Mouse (Mus musculus): ENCODE measurements around the gene Akirin1.

The Akirin1 gene

DNA sequence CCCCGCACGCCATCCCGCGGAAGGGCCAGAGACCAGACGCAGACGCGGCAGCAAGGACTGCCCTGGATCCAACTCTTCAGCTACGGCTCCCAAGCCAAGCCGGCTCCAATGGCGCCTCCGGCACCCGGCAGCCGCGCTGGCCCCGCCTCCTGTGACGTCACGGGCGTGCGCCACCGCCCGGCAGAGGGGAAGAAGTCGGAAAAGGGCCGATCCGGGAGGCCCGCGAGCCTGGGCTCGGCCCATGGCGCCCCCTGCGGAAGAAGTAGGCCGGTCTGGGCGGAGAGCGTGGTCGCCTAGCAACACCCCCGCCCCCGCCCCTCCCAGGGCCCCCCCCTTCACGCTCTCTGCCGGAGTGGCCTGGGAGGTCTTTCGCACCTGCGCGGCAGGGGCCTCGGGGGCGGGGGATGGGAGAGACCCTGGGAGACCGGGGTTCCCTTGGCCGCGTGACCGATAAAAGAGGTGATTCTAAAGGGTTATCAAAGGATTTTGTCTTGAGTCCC, at the start of gene Akirin1:
Gene Akirin1 (minus strand): TSS at position 194 of the 500 bp plus-strand sequence.
- in situ Hi-C loops (cut with MboI; ENCODE audit: unreplicated experiment in 2 of 2), result loop anchor here in 1 of 2 experiments (5.0 kb wide), 1 partner anchor 927 kb away; no protein-coding TSS in a partner anchor

DNA sequence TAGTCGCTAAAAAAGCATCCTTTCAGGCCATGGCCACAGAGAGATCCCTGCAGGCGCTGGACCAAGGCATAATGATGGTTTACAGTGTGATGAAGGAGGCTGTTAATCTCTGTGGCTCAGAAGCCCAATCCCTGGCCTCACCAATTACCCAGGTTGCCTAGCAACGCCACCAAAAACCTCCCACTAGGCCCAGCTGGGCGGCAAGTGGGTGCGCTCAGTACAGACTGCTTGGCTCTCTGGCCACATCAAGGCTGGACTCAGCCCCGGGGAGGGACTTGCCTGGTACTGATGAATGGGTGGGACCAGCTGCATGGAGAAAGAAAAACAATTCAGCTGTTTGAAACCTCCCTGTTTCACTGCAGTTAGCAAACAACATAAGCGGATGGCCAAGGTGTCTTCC, 47.7 kb upstream of the Akirin1 start:
- in situ Hi-C loops (cut with MboI; ENCODE audit: unreplicated experiment in 2 of 2), result no loop called here

DNA sequence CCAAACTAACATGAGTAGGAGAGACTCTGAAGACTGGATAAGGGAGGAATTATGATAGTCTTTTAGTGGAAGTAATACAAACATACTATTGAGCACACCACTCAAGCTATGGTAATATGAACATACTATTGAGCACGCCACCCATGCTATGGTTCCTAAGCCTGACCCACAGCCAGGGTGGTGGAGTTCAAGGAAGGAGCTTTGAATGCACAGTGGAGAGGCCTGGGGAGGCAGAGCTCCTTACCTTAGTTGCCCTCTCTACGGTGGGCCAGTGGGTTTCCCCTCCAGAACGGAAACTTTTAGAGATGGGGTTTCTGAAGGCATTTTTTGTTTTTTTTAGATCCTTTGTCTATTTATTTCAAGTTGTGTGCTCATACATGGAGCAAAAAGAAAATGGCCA, 47.3 kb upstream of the Akirin1 start:
- in situ Hi-C loops (cut with MboI; ENCODE audit: unreplicated experiment in 2 of 2), result no loop called here

DNA sequence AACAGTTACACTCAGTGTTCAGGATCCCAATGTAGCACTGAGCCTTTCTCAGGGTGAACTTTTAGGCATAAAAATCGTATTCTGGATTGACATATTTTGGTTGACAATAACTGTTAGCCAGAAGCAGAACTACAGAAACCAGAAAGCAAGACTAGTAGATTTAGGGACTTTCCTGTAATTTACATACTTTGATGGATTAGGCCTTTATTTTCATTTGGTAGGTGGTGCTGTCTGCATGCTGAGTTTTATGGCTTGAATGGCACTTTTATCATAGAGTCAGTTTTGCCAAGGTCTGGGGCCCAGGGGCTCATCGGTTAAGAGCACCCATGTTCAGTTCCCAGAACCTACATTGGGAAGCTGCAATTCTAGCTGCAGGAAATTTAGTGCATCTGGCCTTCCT, 44.9 kb upstream of the Akirin1 start:
- in situ Hi-C loops (cut with MboI; ENCODE audit: unreplicated experiment in 2 of 2), result no loop called here

DNA sequence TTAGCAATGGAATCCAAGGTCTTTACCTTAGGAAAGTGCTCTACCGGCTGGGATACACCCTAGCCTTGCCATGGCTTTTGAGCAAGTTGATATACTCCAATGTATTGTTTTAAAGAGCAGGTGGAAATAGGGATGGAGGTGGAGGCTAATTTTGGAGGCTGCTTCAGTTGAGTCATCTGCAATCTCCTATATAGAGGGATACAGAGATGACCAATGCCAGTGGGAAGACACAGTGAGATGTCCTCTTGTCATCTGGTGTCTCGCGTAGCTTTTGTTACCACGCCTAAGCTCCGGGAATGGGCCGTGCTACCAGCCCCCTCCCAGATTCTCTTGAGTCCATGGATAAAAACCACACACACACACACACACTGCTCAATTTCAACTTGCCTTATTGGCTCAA, 43.0 kb upstream of the Akirin1 start:
- in situ Hi-C loops (cut with MboI; ENCODE audit: unreplicated experiment in 2 of 2), result no loop called here

DNA sequence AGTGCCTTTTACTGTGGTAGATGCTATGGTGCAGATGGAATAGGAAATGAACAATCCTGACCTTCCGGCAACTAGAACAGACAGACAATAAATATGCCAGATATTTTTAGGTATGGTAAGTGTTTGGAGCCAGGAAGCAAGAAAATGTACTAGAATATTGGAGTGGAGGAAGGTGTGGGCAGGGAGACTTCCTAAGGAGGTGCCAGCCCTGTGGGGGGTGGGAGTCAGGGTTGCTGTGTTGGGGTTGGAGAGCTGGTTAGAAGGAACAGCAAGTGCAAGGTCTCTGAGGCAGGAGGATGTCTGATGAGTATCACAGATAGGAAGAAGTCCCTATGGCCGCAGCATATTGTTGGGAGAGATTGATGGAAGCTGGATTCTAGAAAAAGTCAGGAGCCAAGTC, 42.5 kb upstream of the Akirin1 start:
- in situ Hi-C loops (cut with MboI; ENCODE audit: unreplicated experiment in 2 of 2), result no loop called here

DNA sequence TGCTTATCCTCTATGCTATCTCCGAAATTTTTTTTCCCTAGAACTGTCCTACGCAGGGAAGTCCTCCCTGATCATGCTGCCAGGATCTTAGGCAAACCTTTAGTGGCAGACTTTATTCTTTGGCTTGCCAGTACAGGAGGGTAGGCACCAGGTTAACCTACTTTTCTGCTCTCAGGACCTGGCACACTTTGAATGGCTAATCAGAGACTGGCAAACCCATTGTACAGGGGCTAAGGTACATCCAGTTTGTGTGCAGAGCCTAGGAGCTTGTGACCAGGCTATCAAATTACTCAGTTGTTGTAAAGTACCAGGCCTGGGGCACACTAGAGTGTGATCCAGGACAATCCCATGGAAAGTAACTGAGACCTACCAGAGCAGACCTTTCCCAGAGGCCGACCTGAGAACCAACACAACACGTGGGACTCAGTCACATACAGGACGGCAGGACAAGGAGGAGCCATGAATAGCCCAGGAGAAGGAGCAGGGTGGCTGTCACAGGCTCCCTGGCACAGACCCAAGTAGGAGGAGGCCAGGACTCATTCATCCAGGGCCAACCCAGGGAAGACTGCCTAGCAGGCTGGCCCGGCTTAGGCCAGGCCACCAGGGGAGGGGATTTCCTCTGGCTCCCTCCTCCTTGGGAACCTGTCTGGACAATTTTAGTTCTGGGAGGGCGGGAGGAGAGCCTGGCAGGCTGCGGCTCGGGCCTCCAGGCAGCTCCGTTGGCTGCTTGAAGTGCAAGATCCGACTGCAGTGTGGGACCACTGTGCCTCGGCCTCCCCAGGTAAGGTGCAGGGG, 37.2 kb upstream of the Akirin1 start, which contains the start of gene Rhbdl2:
Gene Rhbdl2 (plus strand): TSS at position 684 of the 795 bp plus-strand sequence.
- in situ Hi-C loops (cut with MboI; ENCODE audit: unreplicated experiment in 2 of 2), result no loop called here

DNA sequence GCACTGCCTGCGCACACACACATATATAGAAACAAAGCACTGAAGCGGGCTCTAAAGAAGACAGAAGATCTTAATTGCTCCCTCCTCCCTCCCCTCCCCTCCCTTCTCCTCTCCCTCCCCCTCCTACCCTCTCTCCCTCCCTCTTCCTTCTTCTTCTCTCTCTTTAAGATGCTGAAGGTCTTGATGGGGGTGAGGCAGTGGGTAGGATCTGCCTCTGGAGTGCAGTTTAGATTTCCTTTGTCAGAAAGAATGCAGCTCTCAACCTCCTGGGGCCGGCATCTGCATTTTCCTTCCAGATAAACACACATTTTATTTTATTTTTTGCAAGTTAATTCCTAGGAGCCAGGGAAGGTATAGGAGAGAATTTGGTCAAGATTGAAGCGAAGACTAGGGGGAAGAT, 18.1 kb upstream of the Akirin1 start:
- in situ Hi-C loops (cut with MboI; ENCODE audit: unreplicated experiment in 2 of 2), result loop anchor here in 1 of 2 experiments (5.0 kb wide), 1 partner anchor 114 kb away; no protein-coding TSS in a partner anchor

DNA sequence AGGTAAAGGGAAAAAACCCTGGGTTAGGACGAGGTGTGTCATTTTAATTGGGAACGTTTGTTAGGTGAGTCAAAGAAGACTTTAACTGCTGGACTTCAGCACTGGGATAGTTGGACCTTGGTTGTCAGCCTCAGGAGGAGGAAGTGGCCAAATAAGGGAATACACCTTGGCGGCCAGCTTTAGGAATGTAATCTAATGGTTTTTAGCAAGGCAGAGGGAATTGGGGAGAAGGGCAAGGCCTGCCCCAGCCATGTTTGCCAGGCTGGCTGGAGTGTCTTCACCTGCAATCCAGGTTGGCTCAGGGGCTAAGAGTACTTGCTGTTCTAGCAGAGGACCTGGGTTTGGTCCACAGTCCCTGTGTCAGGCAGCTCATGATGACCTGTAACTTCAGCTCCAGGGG, 17.7 kb upstream of the Akirin1 start:
- in situ Hi-C loops (cut with MboI; ENCODE audit: unreplicated experiment in 2 of 2), result loop anchor here in 1 of 2 experiments (5.0 kb wide), 1 partner anchor 114 kb away; no protein-coding TSS in a partner anchor

DNA sequence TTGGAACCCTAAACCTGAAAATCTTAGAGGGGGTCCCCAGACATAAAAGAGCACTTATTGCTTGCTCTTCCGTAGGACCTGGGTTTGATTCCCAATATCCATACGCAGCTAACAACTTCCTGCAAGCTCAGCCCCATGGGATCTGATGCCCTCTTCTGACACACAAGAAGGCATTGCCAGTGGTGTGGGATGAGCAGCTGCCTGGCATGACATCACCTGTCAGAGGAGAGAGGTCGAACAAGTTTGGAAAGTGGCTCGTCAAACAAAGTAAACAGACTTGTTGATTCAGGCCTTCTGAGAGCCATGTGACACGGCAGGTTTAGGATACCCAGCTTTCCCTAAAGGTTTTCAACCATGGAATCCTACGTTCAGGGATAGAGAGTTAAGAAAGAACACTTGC, 14.9 kb upstream of the Akirin1 start:
- in situ Hi-C loops (cut with MboI; ENCODE audit: unreplicated experiment in 2 of 2), result loop anchor here in 1 of 2 experiments (5.0 kb wide), 1 partner anchor 117 kb away; no protein-coding TSS in a partner anchor

DNA sequence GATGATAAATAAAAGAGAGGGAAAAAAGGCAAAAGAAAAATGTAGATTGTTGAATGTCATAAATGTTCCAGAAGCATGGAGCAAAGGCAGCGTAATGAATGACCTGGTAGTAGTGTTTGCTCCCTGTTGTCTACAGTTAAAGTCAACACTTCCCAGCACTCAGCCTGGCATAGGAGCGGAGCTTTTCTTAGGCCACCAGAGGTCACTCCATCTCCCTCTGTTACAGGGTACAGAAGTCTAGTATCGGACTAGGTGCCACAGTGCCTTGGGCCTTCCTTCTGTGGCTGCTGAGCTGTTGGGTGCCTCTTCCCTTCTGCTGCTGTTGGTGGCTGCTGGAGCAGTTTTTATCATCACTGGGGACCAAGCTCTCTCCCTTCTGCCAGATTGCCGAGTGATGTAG, 8.2 kb upstream of the Akirin1 start:
- in situ Hi-C loops (cut with MboI; ENCODE audit: unreplicated experiment in 2 of 2), result no loop called here

DNA sequence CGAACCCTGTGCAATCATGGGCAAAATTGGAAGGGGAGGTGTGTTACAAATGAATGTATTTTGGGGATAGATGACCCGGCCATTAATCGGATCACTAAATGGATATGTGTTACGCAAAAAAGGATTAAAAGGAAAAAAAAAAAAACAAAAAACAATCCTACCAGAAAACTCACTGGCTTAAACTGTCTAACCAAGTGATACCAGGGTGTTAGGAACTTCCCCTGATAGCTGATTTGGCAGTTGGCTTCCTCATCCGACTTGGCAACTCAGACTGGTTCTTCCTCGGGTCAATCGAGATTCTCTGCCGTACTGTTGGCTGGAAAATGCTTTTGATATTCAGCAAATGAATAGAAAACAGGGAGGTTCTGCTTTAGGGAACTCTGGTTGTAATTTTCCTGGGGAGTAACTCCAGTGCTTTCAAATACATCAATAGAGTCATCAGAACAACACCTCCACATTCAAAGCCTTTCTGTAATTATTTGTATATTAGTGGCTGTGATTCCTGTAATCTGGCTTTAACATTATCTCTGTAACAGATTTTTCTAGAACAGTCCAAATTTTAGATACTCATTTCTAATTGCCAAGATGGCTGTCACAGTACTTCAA, 665 bp upstream of the Akirin1 start:
- in situ Hi-C loops (cut with MboI; ENCODE audit: unreplicated experiment in 2 of 2), result loop anchor here in 1 of 2 experiments (5.0 kb wide), 1 partner anchor 926 kb away; no protein-coding TSS in a partner anchor

DNA sequence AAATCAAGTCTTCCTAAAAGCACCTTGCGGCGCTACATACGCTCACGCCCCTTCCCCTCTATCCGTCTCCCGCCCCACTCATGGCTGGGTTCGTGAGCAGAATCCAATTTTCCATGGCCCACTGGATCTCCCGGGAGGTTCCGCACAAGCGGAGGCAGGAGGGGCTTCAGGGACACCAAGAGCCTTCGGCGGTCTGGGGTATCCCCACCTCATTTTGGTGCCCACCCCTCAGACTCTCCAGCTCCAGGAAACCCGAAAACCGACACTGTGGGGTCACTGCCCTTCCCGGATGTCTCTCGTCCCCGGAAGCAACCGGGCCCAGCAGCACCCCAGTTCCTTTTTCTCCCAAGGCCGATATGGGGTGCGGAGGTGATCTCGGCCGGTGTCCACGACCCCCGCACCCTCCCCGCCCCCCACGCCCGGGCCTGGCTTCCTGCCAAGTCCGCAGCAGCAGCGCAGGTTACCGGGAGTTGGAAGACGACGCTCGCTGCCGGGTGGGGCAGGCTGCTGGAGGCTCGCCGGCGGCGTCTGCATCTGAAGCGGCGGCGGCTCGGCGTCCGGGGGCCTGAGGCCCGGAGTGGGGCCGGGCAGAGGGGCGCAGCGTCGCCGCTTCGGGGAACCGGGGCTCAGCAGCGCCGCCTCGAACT, 538 bp downstream of the Akirin1 start:
- in situ Hi-C loops (cut with MboI; ENCODE audit: unreplicated experiment in 2 of 2), result loop anchor here (5.0 to 25.0 kb wide), 4 partner anchors 163 to 938 kb away; partner anchors contain the start of genes 4930535I16Rik (in 1 of the 2), Rragc (in 1 of the 2) and Utp11 (in 1 of the 2)

DNA sequence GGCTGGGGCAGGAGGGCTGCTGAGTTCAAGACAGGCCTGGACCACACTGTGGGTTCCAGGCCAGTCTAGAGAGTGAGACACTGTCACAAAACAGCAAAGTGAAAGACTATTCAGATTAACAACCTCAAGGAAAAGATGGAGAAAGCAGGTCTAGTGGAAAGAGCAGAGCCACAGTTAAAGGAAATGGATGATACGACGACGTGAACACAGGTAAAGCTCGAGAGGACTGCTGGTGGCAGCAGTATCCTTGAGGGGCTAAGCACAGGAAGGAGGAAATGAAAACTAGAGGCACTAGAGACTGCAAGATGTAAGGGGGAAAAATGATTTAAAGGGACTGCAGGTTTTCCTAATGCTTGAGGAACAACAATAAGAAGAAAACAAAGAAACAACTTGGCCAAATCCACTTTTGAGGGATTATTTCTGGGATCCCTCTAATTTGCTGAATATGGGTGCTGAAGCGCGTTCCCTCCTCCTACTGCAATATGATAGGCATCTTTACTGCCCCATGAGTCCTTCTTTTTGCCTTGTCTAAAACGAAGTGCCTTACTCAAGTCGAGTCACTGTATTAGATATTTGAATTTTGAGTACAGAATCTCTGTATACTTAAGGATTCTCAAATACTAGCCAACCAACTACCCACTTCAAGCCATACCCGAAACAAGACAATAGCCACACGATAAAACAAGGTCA, 1.3 kb downstream of the Akirin1 start:
- in situ Hi-C loops (cut with MboI; ENCODE audit: unreplicated experiment in 2 of 2), result loop anchor here (5.0 to 25.0 kb wide), 3 partner anchors 163 to 938 kb away; partner anchors contain the start of genes 4930535I16Rik (in 1 of the 2), Rragc (in 1 of the 2) and Utp11 (in 1 of the 2)

DNA sequence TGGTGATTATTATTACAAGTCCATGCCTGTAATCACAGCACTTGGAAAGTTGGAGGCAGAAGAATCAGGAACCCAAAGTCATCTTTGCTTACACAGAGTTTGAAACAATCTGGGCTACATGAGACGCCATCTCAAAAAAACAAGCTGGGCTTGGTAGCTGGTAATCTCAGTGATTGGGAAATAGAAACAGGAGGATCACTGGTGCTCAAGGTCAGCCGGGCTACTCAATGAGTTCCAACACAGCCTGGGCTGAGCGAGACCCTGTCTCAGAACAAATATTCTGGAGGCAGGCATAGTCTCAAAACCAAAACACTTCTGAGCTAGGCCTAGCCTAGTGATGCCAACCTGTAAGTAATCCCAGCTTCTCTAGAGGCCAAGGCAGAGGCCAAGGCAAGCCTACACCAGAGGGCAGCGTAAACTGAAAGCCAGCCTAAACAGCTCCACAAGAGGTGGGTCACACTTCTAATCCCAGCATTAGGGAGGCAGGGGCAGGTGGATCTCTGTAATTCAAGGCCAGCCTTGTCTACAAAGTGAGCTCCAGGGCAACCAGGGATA, 4.8 kb downstream of the Akirin1 start:
- in situ Hi-C loops (cut with MboI; ENCODE audit: unreplicated experiment in 2 of 2), result loop anchor here (5.0 to 25.0 kb wide), 3 partner anchors 167 to 942 kb away; partner anchors contain the start of genes 4930535I16Rik (in 1 of the 2), Rragc (in 1 of the 2) and Utp11 (in 1 of the 2)

DNA sequence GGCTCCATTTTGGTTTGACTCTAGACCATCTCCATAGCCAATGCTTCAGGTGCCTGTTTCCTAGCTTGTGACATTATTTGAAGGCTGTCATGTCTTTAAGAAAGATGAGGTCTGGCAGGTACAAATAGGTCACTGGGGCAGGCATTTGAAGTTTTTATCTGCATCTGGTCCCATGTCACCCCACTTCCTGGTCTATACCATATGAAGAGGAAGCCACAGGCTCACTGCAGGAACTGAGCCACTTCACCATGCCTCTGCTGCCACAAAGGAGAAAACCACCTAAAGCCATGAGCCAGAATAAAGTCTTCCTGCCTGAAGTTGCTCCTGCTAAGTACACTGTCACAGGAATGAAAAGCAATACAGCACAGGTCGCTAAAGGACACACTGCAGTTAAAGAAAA, 7.3 kb downstream of the Akirin1 start:
- in situ Hi-C loops (cut with MboI; ENCODE audit: unreplicated experiment in 2 of 2), result loop anchor here in 1 of 2 experiments (10.0 to 25.0 kb wide), 2 partner anchors 172 to 944 kb away; partner anchors contain the start of genes 4930535I16Rik, Rragc and Utp11

DNA sequence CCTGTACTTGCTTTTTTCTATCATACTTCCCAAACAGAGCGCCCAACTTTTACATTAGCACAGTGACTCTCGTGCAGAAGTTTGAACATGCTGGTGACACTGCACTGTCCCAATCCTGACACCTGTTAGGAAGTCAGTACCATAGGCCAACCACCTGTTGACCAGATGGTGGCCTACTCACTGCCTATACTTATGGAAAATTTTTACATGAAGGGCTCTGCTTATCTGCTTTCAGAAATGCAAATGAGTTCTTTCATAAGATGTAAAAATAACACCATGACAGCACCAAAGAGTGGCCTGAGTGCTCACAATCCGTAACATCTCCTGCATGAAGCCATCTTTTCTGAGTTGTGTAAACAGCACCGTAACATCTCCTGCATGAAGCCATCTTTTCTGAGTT, 11.4 kb downstream of the Akirin1 start:
- in situ Hi-C loops (cut with MboI; ENCODE audit: unreplicated experiment in 2 of 2), result loop anchor here in 1 of 2 experiments (25.0 kb wide), 1 partner anchor 949 kb away; the partner anchor contains the start of gene Utp11

DNA sequence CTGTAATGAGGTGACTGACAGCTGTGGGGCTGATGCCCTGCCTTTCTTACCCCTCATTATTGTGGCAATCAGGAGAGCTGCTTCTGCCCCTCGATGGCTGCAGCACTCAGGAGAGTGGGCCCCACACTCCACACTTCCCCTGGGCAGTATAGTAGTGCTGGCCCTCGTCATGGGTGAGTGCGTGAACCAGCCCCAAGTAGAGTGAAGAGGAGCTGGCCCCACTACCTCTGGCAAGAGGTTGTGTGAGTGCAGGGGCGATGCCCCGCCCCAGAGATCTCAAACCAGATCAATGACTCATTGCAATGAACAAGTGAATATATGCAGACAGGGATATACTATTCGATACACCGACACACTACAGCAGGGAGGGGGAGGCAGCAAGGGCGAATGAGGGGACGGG, 16.6 kb downstream of the Akirin1 start:
- in situ Hi-C loops (cut with MboI; ENCODE audit: unreplicated experiment in 2 of 2), result loop anchor here in 1 of 2 experiments (25.0 kb wide), 1 partner anchor 954 kb away; the partner anchor contains the start of gene Utp11

DNA sequence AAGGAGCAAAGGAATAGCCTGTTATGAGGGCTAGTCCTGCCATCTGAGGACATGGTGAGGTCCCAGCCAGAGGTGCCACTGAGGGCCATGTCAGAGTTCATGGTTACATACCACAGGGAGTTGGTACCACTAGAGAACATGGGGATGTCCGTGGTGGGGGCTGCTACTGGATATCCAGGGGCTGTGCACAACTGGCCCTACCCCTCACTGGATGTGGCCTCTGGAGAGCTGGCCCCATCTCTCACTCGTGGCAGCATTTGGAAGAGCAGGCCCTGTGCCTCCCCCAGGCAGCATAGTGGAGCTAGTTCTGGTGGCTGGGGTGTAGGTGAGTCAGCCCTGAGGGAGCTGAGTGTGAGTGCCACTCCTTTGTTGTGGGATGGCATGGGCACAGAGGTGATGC, 17.2 kb downstream of the Akirin1 start:
- in situ Hi-C loops (cut with MboI; ENCODE audit: unreplicated experiment in 2 of 2), result loop anchor here in 1 of 2 experiments (25.0 kb wide), 1 partner anchor 954 kb away; the partner anchor contains the start of gene Utp11
